Mouse (Mus musculus) myocyte (in vitro differentiated cells): Measurements from ENCODE around the gene Pphln1.

Experiments
- CEBPB ChIP-seq: IDR thresholded peaks from 2 replicates; pipeline ENCODE4 v1.6.1; 2011; ENCODE audit warnings: mild to moderate bottlenecking, moderate library complexity; ENCODE audit not compliant: poor library complexity, insufficient read depth, severe bottlenecking
- E2F4 ChIP-seq: IDR thresholded peaks from one replicate; pipeline ENCODE4 v1.6.1; 2011; ENCODE audit warnings: mild to moderate bottlenecking, control low read depth, moderate library complexity; ENCODE audit not compliant: insufficient read depth
- MYOD1 ChIP-seq, 3 experiments: IDR thresholded peaks; one replicate each; pipeline ENCODE4 v1.6.1; 2011; ENCODE audit warnings: control low read depth in 2 of 3, low read depth in 2 of 3, mild to moderate bottlenecking in 2 of 3, moderate library complexity in 1 of 3; ENCODE audit not compliant: insufficient read length in 2 of 3, control insufficient read depth in 1 of 3
- MYOG ChIP-seq, 3 experiments: IDR thresholded peaks; one replicate each; pipeline ENCODE4 v1.6.1; 2011; ENCODE audit warnings: control low read depth in 2 of 3, low read depth in 2 of 3, mild to moderate bottlenecking in 2 of 3; ENCODE audit not compliant: insufficient read length in 2 of 3, control insufficient read depth in 1 of 3, insufficient read depth in 1 of 3
- POLR2A ChIP-seq: IDR thresholded peaks from one replicate; pipeline ENCODE4 v1.6.1; 2011; ENCODE audit warnings: low read depth, mild to moderate bottlenecking, control low read depth, moderate library complexity; ENCODE audit not compliant: insufficient read length
- POLR2AphosphoS2 ChIP-seq: IDR thresholded peaks from one replicate; pipeline ENCODE4 v1.6.1; 2011; ENCODE audit warnings: low read depth, control low read depth; ENCODE audit not compliant: insufficient read length
- TCF12 ChIP-seq: IDR thresholded peaks from one replicate; pipeline ENCODE4 v1.6.1; 2011; ENCODE audit warnings: mild to moderate bottlenecking, control low read depth; ENCODE audit not compliant: poor library complexity, insufficient read depth, severe bottlenecking
- TCF3 ChIP-seq: IDR thresholded peaks from one replicate; pipeline ENCODE4 v1.6.1; 2011; ENCODE audit warnings: low read depth, control low read depth; ENCODE audit not compliant: insufficient read length

DNA sequence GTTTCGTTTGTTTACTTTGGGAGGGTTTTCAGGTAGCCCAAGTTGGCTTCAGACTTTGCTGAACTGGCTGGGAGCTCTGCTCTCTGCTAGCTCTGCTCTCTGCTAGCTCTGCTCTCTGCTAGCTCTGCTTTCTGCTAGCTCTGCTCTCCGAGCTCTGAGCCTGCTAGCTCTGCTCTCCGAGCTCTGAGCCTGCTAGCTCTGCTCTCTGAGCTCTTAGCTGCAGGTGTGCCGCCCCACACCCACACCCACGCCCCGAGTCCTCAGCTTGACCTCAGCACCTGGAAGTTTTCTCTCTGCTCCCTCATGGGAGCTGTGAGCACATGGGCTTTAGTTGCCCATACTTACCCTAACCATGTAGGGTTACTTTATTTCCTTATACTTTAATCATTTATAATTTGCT, 45.5 kb downstream of the Pphln1 start:
- TF ChIP-seq POLR2A: no peak
- no peak for TF ChIP-seq TCF12
- TF ChIP-seq E2F4: no peak
- TF ChIP-seq MYOD1 (IDR thresholded peaks at IDR 0.05; ENCODE audit: control insufficient read depth in 1 of 3, insufficient read length in 2 of 3, low read depth in 2 of 3): no peak
- no peak for TF ChIP-seq TCF3
- TF ChIP-seq POLR2AphosphoS2: no peak
- no peak for TF ChIP-seq CEBPB
- TF ChIP-seq MYOG (IDR thresholded peaks at IDR 0.05; ENCODE audit: control insufficient read depth in 1 of 3, insufficient read depth in 1 of 3, insufficient read length in 2 of 3, low read depth in 2 of 3): no peak
